Mouse (Mus musculus) liver, postnatal 0 days (tissue): ENCODE results near the gene Epo.

Source experiments
- CTCF ChIP-seq: sonication (generic); IDR thresholded peaks from 2 replicates; pipeline ENCODE4 v1.5.1; 2016; ENCODE audit warnings: antibody characterized with exemption, low read depth
- EP300 ChIP-seq: IDR thresholded peaks from 2 replicates; pipeline ENCODE4 v1.6.1; 2016; ENCODE audit warnings: antibody characterized with exemption, low read depth, mild to moderate bottlenecking

GRCm38 (mm10) chr5:137485851-137486155 lies 47.2 kb downstream of the Epo start:
- TF ChIP-seq CTCF (no peak), EP300 (no peak)
